Mouse (Mus musculus) midbrain, embryonic 10.5 days (tissue): ENCODE results near the gene Chtf18. TPM values are rescaled to one million over a fixed set of nuclear protein-coding genes. Genes with fewer than 3 reads are reported as not detected.

Experiments used
- DNase-seq: peaks from one replicate; pipeline ENCODE4 v3.0.0-alpha.2; 2017; ENCODE audit warnings: low spot score
- H3K27ac ChIP-seq: fragments of 300-500 bp; sonication (generic); replicated peaks from 2 replicates; pipeline ENCODE4 v1.5.1; 2016; ENCODE audit warnings: mild to moderate bottlenecking
- H3K27me3 ChIP-seq: fragments of 300-500 bp; sonication (generic); 2 replicates; pipeline ENCODE4 v1.6.1; 2016; ENCODE audit warnings: low read depth, mild to moderate bottlenecking; ENCODE audit not compliant: poor library complexity, severe bottlenecking
- H3K36me3 ChIP-seq: fragments of 300-500 bp; sonication (generic); 2 replicates; pipeline ENCODE4 v1.6.1; 2016; ENCODE audit warnings: mild to moderate bottlenecking, moderate library complexity
- H3K4me1 ChIP-seq: fragments of 300-500 bp; sonication (generic); 2 replicates; pipeline ENCODE4 v1.6.1; 2016
- H3K4me3 ChIP-seq: fragments of 300-500 bp; sonication (generic); 2 replicates; pipeline ENCODE4 v1.5.1; 2016; ENCODE audit warnings: mild to moderate bottlenecking, moderate library complexity
- H3K9me3 ChIP-seq: fragments of 300-500 bp; sonication (generic); replicated peaks from 2 replicates; pipeline ENCODE4 v1.6.1; 2016; ENCODE audit warnings: mild to moderate bottlenecking
- WGBS: fragments of 180-500 bp; shearing (Covaris S2); methylation state at CpG from one replicate; pipeline ENCODE4 v1.1.7; 2016; 5-methylcytosine and 5-hydroxymethylcytosine counted together
- polyA plus RNA-seq: library from polyadenylated mRNA; unstranded; fragments of >200 nt; fragmentation: Nextera tagmentation; extraction: Ambion mirVana; gene quantifications from 2 replicates; pipeline ENCODE4 v1.2.1, GENCODE M21; 2016

Chtf18 gene
- polyA plus RNA-seq, result 55.9 and 58.9 TPM in 2 replicates

GRCm38 (mm10) chr17:25727265-25728008 is at the start of gene Chtf18, which contains the start of gene Rpusd1:
Gene Chtf18, minus strand, starts transcription at chr17:25727419.
Gene Rpusd1, plus strand, starts transcription at chr17:25727670.
- Histone ChIP-seq H3K4me1 (peaks cover 52% of the 10 kb centered on the region), H3K9me3 (no peaks in the 10 kb centered on the region), H3K36me3 (peaks cover 60% of the 10 kb centered on the region), H3K27ac (peak within 1 kb of the TSS; percentile 88), H3K27me3 (no peaks in the 10 kb centered on the region), H3K4me3 (peak within 1 kb of the TSS; percentile 74)
- DNase-seq, result peak; percentile 98
- WGBS, result 1% methylated on average over 37 of the region's 37 CpGs

- Histone ChIP-seq H3K27ac (no peak overlapping the region), H3K4me3 (0 out of 2 replicates have a peak overlapping the region, but pooled peaks have one; percentile 81), H3K27me3 (no peaks in the 10 kb centered on the region), H3K4me1 (peaks cover 24% of the 10 kb centered on the region), H3K36me3 (peaks cover 26% of the 10 kb centered on the region), H3K9me3 (no peaks in the 10 kb centered on the region)
- WGBS, result 82% methylated on average over 10 of the region's 10 CpGs
- no peak for DNase-seq
These were observed 48.3 kb upstream of the Chtf18 start for GRCm38 (mm10) chr17:25775318-25776062.

DNA sequence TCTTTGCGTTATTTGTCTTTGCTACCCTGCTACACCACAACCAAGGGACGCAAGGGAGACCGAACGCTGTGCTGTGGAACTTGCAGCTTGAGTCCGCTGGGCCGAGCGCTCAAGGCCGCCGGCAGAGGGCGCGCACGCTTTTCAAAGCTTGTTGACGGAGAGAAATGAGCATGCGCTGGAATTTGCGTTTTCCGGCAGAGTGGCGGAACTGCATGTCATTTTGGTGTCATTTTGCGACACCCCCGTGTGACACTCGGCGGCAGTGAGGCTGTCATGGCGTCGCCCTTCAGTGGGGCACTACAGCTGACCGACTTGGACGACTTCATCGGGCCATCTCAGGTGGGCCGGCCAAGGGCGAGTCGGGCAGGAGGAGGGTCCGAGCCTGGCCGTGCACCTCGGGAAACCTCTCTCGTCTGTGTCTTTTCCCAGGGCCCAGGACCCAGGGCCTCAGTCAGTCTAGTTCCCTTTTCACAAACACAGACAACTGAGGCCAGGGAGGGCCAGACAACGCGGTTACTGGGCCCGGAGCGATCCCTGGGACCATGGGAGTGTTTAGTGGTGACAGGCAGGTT is 46.4 kb upstream of the Chtf18 start, which contains the start of gene Narfl:
TSS of gene Narfl (plus strand) at position 228 of the 572 bp plus-strand sequence.
- Histone ChIP-seq H3K36me3 (peaks cover 13% of the 10 kb centered on the region), H3K27me3 (peaks cover 14% of the 10 kb centered on the region; the same call in 1 of the 2 replicates), H3K4me1 (peaks cover 24% of the 10 kb centered on the region), H3K4me3 (peak within 1 kb of the TSS; percentile 81), H3K27ac (peak within 1 kb of the TSS; percentile 87), H3K9me3 (no peaks in the 10 kb centered on the region)
- WGBS, result under 1% methylated on average over 37 of the region's 37 CpGs
- DNase-seq, result peak; percentile 98

- H3K27me3 ChIP-seq, result peaks cover 30% of the 10 kb centered on the region
- DNase-seq, result no peak
- WGBS, result 67% methylated on average over 9 of the region's 9 CpGs
- H3K36me3 ChIP-seq, result no peaks in the 10 kb centered on the region
- H3K4me3 ChIP-seq, result no peak overlapping the region
- no peaks in the 10 kb centered on the region for H3K9me3 ChIP-seq
- peaks cover 9% of the 10 kb centered on the region for H3K4me1 ChIP-seq
- no peak overlapping the region for H3K27ac ChIP-seq
These were observed 42.1 kb upstream of the Chtf18 start for GRCm38 (mm10) chr17:25769331-25769730.

DNA sequence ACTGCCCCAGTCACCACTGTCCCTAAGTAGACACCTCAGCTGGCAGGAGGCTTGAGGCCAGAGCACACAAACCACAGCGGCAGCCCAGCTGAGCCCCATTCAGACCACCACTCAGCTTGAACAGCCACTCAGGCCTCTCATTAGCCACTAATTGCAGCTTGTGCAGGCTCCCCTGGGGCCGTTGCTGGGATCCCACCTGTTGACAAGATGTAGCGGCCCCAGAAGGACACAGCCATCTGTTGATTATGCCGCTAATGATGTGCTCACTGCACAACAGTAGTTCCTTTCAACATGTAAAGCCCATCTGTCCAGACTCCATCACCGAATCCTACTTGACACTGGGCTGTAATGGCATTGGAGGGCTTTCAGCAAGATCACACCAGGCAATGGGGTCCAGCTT is 38.7 kb upstream of the Chtf18 start:
- WGBS, result 67% methylated on average over 5 of the region's 5 CpGs
- H3K36me3 ChIP-seq, result no peaks in the 10 kb centered on the region

GRCm38 (mm10) chr17:25762591-25762990 is 35.4 kb upstream of the Chtf18 start:
- H3K27ac ChIP-seq, result no peak overlapping the region
- no peak overlapping the region for H3K4me3 ChIP-seq
- H3K4me1 ChIP-seq, result peaks cover 22% of the 10 kb centered on the region
- no peaks in the 10 kb centered on the region for H3K36me3 ChIP-seq
- WGBS, result 38% methylated on average over 3 of the region's 3 CpGs
- no peak for DNase-seq
- H3K9me3 ChIP-seq, result no peaks in the 10 kb centered on the region
- H3K27me3 ChIP-seq, result peaks cover 50% of the 10 kb centered on the region

More for the DNA sequence above, 38.7 kb upstream of the Chtf18 start:
- Histone ChIP-seq H3K9me3 (no peaks in the 10 kb centered on the region), H3K4me1 (peaks cover 22% of the 10 kb centered on the region), H3K4me3 (no peak overlapping the region), H3K27me3 (peaks cover 38% of the 10 kb centered on the region), H3K27ac (no peak overlapping the region)
- no peak for DNase-seq

DNA sequence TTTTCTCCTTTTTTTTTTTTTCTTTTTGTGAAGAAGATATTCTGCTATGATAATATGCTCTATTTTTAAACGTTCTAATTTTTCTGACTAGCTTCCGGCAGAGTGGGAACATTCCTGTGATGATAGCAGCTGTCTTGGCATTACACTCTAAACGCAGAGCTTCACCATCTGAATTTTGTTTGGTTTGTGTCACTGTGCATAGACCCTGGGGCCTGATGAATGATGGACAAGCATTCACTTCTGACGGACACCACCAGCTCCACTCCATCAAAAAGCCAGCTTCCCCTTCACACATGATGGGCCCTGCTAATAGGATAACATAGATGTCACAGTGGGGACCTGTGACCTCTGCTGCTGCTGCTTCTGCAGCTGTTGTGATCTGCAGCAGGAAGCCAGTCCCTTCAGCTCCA is 34.3 kb upstream of the Chtf18 start:
- H3K9me3 ChIP-seq, result no peaks in the 10 kb centered on the region
- no peak overlapping the region for H3K4me3 ChIP-seq
- no peaks in the 10 kb centered on the region for H3K36me3 ChIP-seq
- DNase-seq, result peak; percentile 63
- H3K27me3 ChIP-seq, result peaks cover 46% of the 10 kb centered on the region
- peaks cover 22% of the 10 kb centered on the region for H3K4me1 ChIP-seq
- no peak overlapping the region for H3K27ac ChIP-seq
- 45% methylated on average over 4 of the region's 4 CpGs for WGBS

GRCm38 (mm10) chr17:25760148-25760547 is 32.9 kb upstream of the Chtf18 start:
- Histone ChIP-seq H3K27ac (no peak overlapping the region), H3K36me3 (no peaks in the 10 kb centered on the region), H3K27me3 (peaks cover 50% of the 10 kb centered on the region), H3K4me1 (peaks cover 22% of the 10 kb centered on the region), H3K4me3 (no peak overlapping the region), H3K9me3 (no peaks in the 10 kb centered on the region)
- 85% methylated on average over 8 of the region's 8 CpGs for WGBS
- DNase-seq, result no peak

DNA sequence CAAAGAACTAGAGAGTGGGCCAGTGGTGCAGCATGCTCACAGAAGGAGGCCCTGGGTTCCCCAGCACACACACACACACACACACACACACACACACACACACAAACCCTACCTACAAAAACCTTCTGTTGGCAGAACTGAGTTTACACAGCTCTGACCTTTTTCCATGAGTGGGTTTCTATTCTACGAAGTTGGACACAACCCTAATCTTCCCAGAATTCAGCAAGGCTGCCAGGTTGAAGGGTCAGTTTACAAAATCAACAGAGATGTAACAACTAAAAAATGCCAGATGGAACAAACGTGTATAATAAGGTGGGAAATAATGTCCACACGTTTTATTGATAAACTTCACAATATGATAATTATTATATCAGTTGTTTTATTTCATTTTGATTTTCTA is 30.5 kb upstream of the Chtf18 start:
- DNase-seq, result no peak
- Histone ChIP-seq H3K4me1 (peaks cover 18% of the 10 kb centered on the region), H3K27ac (no peak overlapping the region), H3K4me3 (no peak overlapping the region), H3K9me3 (no peaks in the 10 kb centered on the region), H3K27me3 (peaks cover 48% of the 10 kb centered on the region), H3K36me3 (no peaks in the 10 kb centered on the region)
- 84% methylated on average over 3 of the region's 3 CpGs for WGBS

GRCm38 (mm10) chr17:25756378-25757242 is 29.4 kb upstream of the Chtf18 start:
- Histone ChIP-seq H3K4me1 (peaks cover 7% of the 10 kb centered on the region), H3K36me3 (no peaks in the 10 kb centered on the region), H3K9me3 (no peaks in the 10 kb centered on the region), H3K27me3 (peaks cover 48% of the 10 kb centered on the region), H3K4me3 (no peak overlapping the region), H3K27ac (no peak overlapping the region)
- no peak for DNase-seq
- WGBS, result 85% methylated on average over 9 of the region's 9 CpGs

DNA sequence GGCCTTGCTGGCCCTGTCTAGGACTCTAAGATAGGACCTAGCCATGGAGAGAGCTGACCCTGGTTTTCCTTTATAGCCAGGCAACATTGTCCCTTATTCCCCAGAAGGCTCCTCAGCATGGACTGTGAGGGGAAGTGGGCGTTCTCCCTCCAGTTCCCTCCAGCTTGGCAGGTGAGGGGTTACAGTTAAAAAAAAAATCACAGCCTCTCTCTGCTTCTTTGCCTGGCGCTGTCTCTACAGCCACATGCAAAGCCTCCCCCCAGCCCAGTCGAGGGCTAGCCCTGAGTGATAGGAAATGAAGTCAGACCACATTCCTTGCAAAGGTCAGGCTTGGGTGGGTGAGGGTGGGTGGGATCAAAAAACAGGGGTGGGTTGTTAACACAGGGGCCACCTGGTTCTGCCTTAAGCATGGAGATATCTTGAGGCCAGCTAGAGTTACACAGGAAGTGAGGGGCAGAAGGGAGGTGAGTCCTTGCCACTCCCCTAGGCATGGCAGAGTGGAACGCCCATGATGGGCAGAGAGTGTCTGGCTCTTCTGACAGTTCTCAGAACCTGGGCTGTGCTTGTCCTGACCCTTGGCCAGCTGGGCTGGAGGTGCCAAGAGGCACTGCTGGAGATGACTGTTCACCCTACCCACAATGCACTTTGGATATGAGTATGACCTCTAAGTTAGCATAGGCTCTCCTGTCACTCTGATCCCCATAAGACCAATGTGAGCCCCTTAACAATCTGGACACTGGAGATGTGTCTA is 28.6 kb upstream of the Chtf18 start:
- DNase-seq, result no peak
- H3K27me3 ChIP-seq, result peaks cover 48% of the 10 kb centered on the region
- WGBS, result 69% methylated on average over 4 of the region's 4 CpGs
- no peaks in the 10 kb centered on the region for H3K9me3 ChIP-seq
- H3K27ac ChIP-seq, result no peak overlapping the region
- H3K4me1 ChIP-seq, result no peaks in the 10 kb centered on the region; the same call in 1 of the 2 replicates
- no peak overlapping the region for H3K4me3 ChIP-seq
- H3K36me3 ChIP-seq, result no peaks in the 10 kb centered on the region
